Mouse (Mus musculus) layer of hippocampus, adult 9-11 months (tissue): ENCODE measurements around the gene Zfp768.
"Not testable (repeated sequence)": the region's sequence is repeated elsewhere in the genome, so short reads cannot be mapped to it uniquely, and the experiment has no call there.

ENCODE experiments used
- DNase-seq: peaks from one replicate; pipeline ENCODE4 v3.0.0; 2022

The Zfp768 gene

GRCm38 (mm10) chr7:127355796-127356195 lies 10.4 kb upstream of the Zfp768 start:
- no peak for DNase-seq

GRCm38 (mm10) chr7:127351230-127352004 lies 6.0 kb upstream of the Zfp768 start:
- DNase-seq: no peak

- DNase-seq: peak; percentile 18
Measured at GRCm38 (mm10) chr7:127346676-127347075, 1.3 kb upstream of the Zfp768 start.

- no peak for DNase-seq
Measured at GRCm38 (mm10) chr7:127345092-127345491, 297 bp downstream of the Zfp768 start.

GRCm38 (mm10) chr7:127344371-127344770 lies 1.0 kb downstream of the Zfp768 start:
- no peak for DNase-seq

GRCm38 (mm10) chr7:127343351-127344019 lies 1.9 kb downstream of the Zfp768 start:
- DNase-seq: peak; percentile 12

GRCm38 (mm10) chr7:127342888-127343287 lies 2.5 kb downstream of the Zfp768 start:
- DNase-seq: no peak

GRCm38 (mm10) chr7:127342332-127342731 lies 3.1 kb downstream of the Zfp768 start:
- no peak for DNase-seq

GRCm38 (mm10) chr7:127341861-127342260 lies 3.5 kb downstream of the Zfp768 start:
- DNase-seq: not testable (repeated sequence)

GRCm38 (mm10) chr7:127341356-127341755 lies 4.0 kb downstream of the Zfp768 start:
- DNase-seq: no peak

- no peak for DNase-seq
Measured at GRCm38 (mm10) chr7:127337636-127338035, 7.8 kb downstream of the Zfp768 start.

GRCm38 (mm10) chr7:127335604-127336003 lies 9.8 kb downstream of the Zfp768 start:
- DNase-seq: no peak

- no peak for DNase-seq
Measured at GRCm38 (mm10) chr7:127333240-127333639, 12.1 kb downstream of the Zfp768 start.

GRCm38 (mm10) chr7:127326685-127327084 lies 18.7 kb downstream of the Zfp768 start:
- peak; percentile 81 for DNase-seq

GRCm38 (mm10) chr7:127325550-127325949 lies 19.8 kb downstream of the Zfp768 start:
- no peak for DNase-seq

GRCm38 (mm10) chr7:127324944-127325343 lies 20.4 kb downstream of the Zfp768 start:
- DNase-seq: no peak

GRCm38 (mm10) chr7:127322085-127322484 lies 23.3 kb downstream of the Zfp768 start:
- DNase-seq: no peak

- no peak for DNase-seq
Measured at GRCm38 (mm10) chr7:127321106-127321505, 24.3 kb downstream of the Zfp768 start.

GRCm38 (mm10) chr7:127313912-127314311 lies 31.5 kb downstream of the Zfp768 start:
- no peak for DNase-seq

GRCm38 (mm10) chr7:127309951-127310350 lies 35.4 kb downstream of the Zfp768 start:
- DNase-seq: no peak

GRCm38 (mm10) chr7:127308887-127309286 lies 36.5 kb downstream of the Zfp768 start:
- peak; percentile 69 for DNase-seq

GRCm38 (mm10) chr7:127308431-127308830 lies 37.0 kb downstream of the Zfp768 start:
- no peak for DNase-seq

GRCm38 (mm10) chr7:127297586-127298193 lies 47.7 kb downstream of the Zfp768 start:
- no peak for DNase-seq
